Mouse (Mus musculus) embryonic facial prominence, embryonic 15.5 days (tissue): Measurements from ENCODE around the gene Pigr. TPM values are rescaled to one million over a fixed set of nuclear protein-coding genes. Genes with fewer than 3 reads are reported as not detected.

Experiments
- ATAC-seq: fragments of 200-750 bp; cut with Nextera tagmentation; 2 replicates; pipeline ENCODE4 v1.8.0; 2017; ENCODE audit warnings: low read depth, moderate TSS enrichment; ENCODE audit not compliant: insufficient number of reproducible peaks, low FRiP score, low TSS enrichment
- H3K27ac ChIP-seq: fragments of 300-500 bp; sonication (generic); replicated peaks from 2 replicates; pipeline ENCODE4 v1.5.1; 2015; ENCODE audit warnings: mild to moderate bottlenecking, inconsistent platforms
- H3K27me3 ChIP-seq: fragments of 300-500 bp; sonication (generic); 2 replicates; pipeline ENCODE4 v1.6.1; 2015; ENCODE audit warnings: inconsistent platforms
- H3K36me3 ChIP-seq: fragments of 300-500 bp; sonication (generic); 2 replicates; pipeline ENCODE4 v1.6.1; 2015; ENCODE audit warnings: mild to moderate bottlenecking, inconsistent platforms
- H3K4me1 ChIP-seq: fragments of 300-500 bp; sonication (generic); 2 replicates; pipeline ENCODE4 v1.6.1; 2015; ENCODE audit warnings: inconsistent platforms
- H3K4me2 ChIP-seq: fragments of 300-500 bp; sonication (generic); replicated peaks from 2 replicates; pipeline ENCODE4 v1.6.1; 2015; ENCODE audit warnings: mild to moderate bottlenecking, inconsistent platforms
- H3K4me3 ChIP-seq: fragments of 300-500 bp; sonication (generic); replicated peaks from 2 replicates; pipeline ENCODE4 v1.5.1; 2015; ENCODE audit warnings: mild to moderate bottlenecking, inconsistent platforms
- H3K9ac ChIP-seq: fragments of 300-500 bp; sonication (generic); 2 replicates; pipeline ENCODE4 v1.6.1; 2015; ENCODE audit warnings: inconsistent platforms
- H3K9me3 ChIP-seq: fragments of 300-500 bp; sonication (generic); replicated peaks from 2 replicates; pipeline ENCODE4 v1.6.1; 2016; ENCODE audit warnings: inconsistent platforms
- WGBS: fragments of 180-500 bp; shearing (Covaris S2); methylation state at CpG from one replicate; pipeline ENCODE4 v1.1.7; 2015; 5-methylcytosine and 5-hydroxymethylcytosine counted together
- polyA plus RNA-seq: library from polyadenylated mRNA; unstranded; fragments of >200 nt; fragmentation: Nextera tagmentation; extraction: Ambion mirVana; gene quantifications from 2 replicates; pipeline ENCODE4 v1.2.1, GENCODE M21; 2015

Gene Pigr
- polyA plus RNA-seq, 1 experiment from 2014 or later = 0.08 TPM

- no peaks in the 10 kb centered on the region for H3K4me1 ChIP-seq
- no peak overlapping the region for H3K9ac ChIP-seq
- H3K27ac ChIP-seq = no peak overlapping the region
- no peaks in the 10 kb centered on the region for H3K27me3 ChIP-seq
- no peaks in the 10 kb centered on the region for H3K36me3 ChIP-seq
- WGBS = 87% methylated on average over 4 of the region's 4 CpGs
- H3K4me3 ChIP-seq = no peak overlapping the region
- H3K4me2 ChIP-seq = no peak overlapping the region
- no peaks in the 10 kb centered on the region for H3K9me3 ChIP-seq
- no peak for ATAC-seq
These were observed 37.8 kb downstream of the Pigr start for GRCm38 (mm10) chr1:130864238-130864637.

GRCm38 (mm10) chr1:130864741-130865140, 38.3 kb downstream of the Pigr start:
- Histone ChIP-seq H3K9me3 (no peaks in the 10 kb centered on the region), H3K9ac (no peak overlapping the region), H3K4me3 (no peak overlapping the region), H3K27me3 (no peaks in the 10 kb centered on the region), H3K4me1 (no peaks in the 10 kb centered on the region), H3K27ac (no peak overlapping the region), H3K36me3 (no peaks in the 10 kb centered on the region), H3K4me2 (no peak overlapping the region)
- no peak for ATAC-seq
- 81% methylated on average over 5 of the region's 5 CpGs for WGBS

GRCm38 (mm10) chr1:130865541-130866221, 39.2 kb downstream of the Pigr start, which contains the start of gene Fcmr:
Gene Fcmr (plus strand): TSS chr1:130865669.
- 74% methylated on average over 7 of the region's 7 CpGs for WGBS

GRCm38 (mm10) chr1:130872912-130873311, 46.4 kb downstream of the Pigr start:
- Histone ChIP-seq H3K4me1 (peaks cover under 1% of the 10 kb centered on the region), H3K36me3 (no peaks in the 10 kb centered on the region), H3K27ac (no peak overlapping the region), H3K9ac (no peak overlapping the region), H3K9me3 (no peaks in the 10 kb centered on the region), H3K4me3 (no peak overlapping the region), H3K27me3 (peaks cover 5% of the 10 kb centered on the region), H3K4me2 (no peak overlapping the region)
- no peak for ATAC-seq
- WGBS = 91% methylated on average over 2 of the region's 2 CpGs

More at GRCm38 (mm10) chr1:130865541-130866221, 39.2 kb downstream of the Pigr start, which contains the start of gene Fcmr:
- Histone ChIP-seq H3K4me1 (no peaks in the 10 kb centered on the region), H3K27me3 (no peaks in the 10 kb centered on the region), H3K4me3 (no peak within 1 kb of the TSS), H3K27ac (no peak within 1 kb of the TSS), H3K9ac (no peak within 1 kb of the TSS), H3K9me3 (no peaks in the 10 kb centered on the region), H3K4me2 (no peak within 1 kb of the TSS), H3K36me3 (no peaks in the 10 kb centered on the region)
- no peak for ATAC-seq

- WGBS = 43% methylated on average over 3 of the region's 3 CpGs
- ATAC-seq = no peak
- no peak overlapping the region for H3K27ac ChIP-seq
- H3K36me3 ChIP-seq = no peaks in the 10 kb centered on the region
- H3K4me2 ChIP-seq = no peak overlapping the region
- peaks cover 7% of the 10 kb centered on the region for H3K4me1 ChIP-seq
- H3K27me3 ChIP-seq = peaks cover 16% of the 10 kb centered on the region
- H3K9ac ChIP-seq = no peak overlapping the region
- H3K9me3 ChIP-seq = no peaks in the 10 kb centered on the region
- no peak overlapping the region for H3K4me3 ChIP-seq
These were observed 48.7 kb downstream of the Pigr start for GRCm38 (mm10) chr1:130875139-130875538.

- H3K36me3 ChIP-seq = no peaks in the 10 kb centered on the region
- H3K27ac ChIP-seq = no peak overlapping the region
- no peak for ATAC-seq
- no peak overlapping the region for H3K9ac ChIP-seq
- H3K27me3 ChIP-seq = peaks cover 16% of the 10 kb centered on the region
- H3K4me3 ChIP-seq = no peak overlapping the region
- 67% methylated on average over 3 of the region's 3 CpGs for WGBS
- no peaks in the 10 kb centered on the region for H3K9me3 ChIP-seq
- peaks cover 7% of the 10 kb centered on the region for H3K4me1 ChIP-seq
- no peak overlapping the region for H3K4me2 ChIP-seq
These were observed 49.4 kb downstream of the Pigr start for GRCm38 (mm10) chr1:130875910-130876309.

- WGBS = 18% methylated on average over 3 of the region's 3 CpGs
- Histone ChIP-seq H3K4me2 (no peak overlapping the region), H3K4me1 (peaks cover 7% of the 10 kb centered on the region), H3K36me3 (no peaks in the 10 kb centered on the region), H3K27ac (no peak overlapping the region), H3K4me3 (no peak overlapping the region), H3K9ac (no peak overlapping the region), H3K9me3 (no peaks in the 10 kb centered on the region), H3K27me3 (peaks cover 16% of the 10 kb centered on the region)
- no peak for ATAC-seq
These were observed 50.5 kb downstream of the Pigr start for GRCm38 (mm10) chr1:130876931-130877509.

GRCm38 (mm10) chr1:130877889-130878614, 51.6 kb downstream of the Pigr start:
- peak overlapping the region; percentile 45 for H3K4me3 ChIP-seq
- H3K9ac ChIP-seq = no peak overlapping the region
- H3K9me3 ChIP-seq = no peaks in the 10 kb centered on the region
- H3K36me3 ChIP-seq = no peaks in the 10 kb centered on the region
- H3K27me3 ChIP-seq = peaks cover 16% of the 10 kb centered on the region
- ATAC-seq = peak; percentile 57; the same call in 1 of the 2 replicates
- no peak overlapping the region for H3K27ac ChIP-seq
- WGBS = 2% methylated on average over 43 of the region's 43 CpGs
- peak overlapping the region; percentile 84 for H3K4me2 ChIP-seq
- peaks cover 7% of the 10 kb centered on the region for H3K4me1 ChIP-seq

GRCm38 (mm10) chr1:130879927-130880326, 53.4 kb downstream of the Pigr start:
- Histone ChIP-seq H3K27ac (no peak overlapping the region), H3K4me3 (no peak overlapping the region), H3K9me3 (no peaks in the 10 kb centered on the region), H3K27me3 (peaks cover 16% of the 10 kb centered on the region), H3K9ac (no peak overlapping the region), H3K4me2 (no peak overlapping the region), H3K4me1 (peaks cover 7% of the 10 kb centered on the region), H3K36me3 (no peaks in the 10 kb centered on the region)
- no peak for ATAC-seq
- WGBS = 78% methylated on average over 7 of the region's 7 CpGs

- no peak for ATAC-seq
- Histone ChIP-seq H3K4me3 (no peak overlapping the region), H3K36me3 (no peaks in the 10 kb centered on the region), H3K4me1 (peaks cover 4% of the 10 kb centered on the region), H3K27me3 (peaks cover 9% of the 10 kb centered on the region), H3K9ac (no peak overlapping the region), H3K4me2 (no peak overlapping the region), H3K9me3 (no peaks in the 10 kb centered on the region), H3K27ac (no peak overlapping the region)
- 82% methylated on average over 4 of the region's 4 CpGs for WGBS
These were observed 56.7 kb downstream of the Pigr start for GRCm38 (mm10) chr1:130883146-130883545.

GRCm38 (mm10) chr1:130887354-130887753, 60.9 kb downstream of the Pigr start, which contains the start of gene Il24:
Gene Il24 (minus strand): TSS chr1:130887454.
- Histone ChIP-seq H3K27ac (no peak within 1 kb of the TSS), H3K4me2 (no peak within 1 kb of the TSS), H3K9me3 (no peaks in the 10 kb centered on the region), H3K27me3 (no peaks in the 10 kb centered on the region), H3K9ac (no peak within 1 kb of the TSS), H3K36me3 (no peaks in the 10 kb centered on the region), H3K4me1 (no peaks in the 10 kb centered on the region), H3K4me3 (no peak within 1 kb of the TSS)
- ATAC-seq = no peak
